Mouse (Mus musculus) hindbrain, embryonic 12.5 days (tissue): ENCODE measurements at regions not wholly inside any gene's neighbourhood (a gene's known extent, or its start where the extent isn't known, plus 50 kb on each side); places are given as distances from the start of the nearest gene placed in this dataset.
A peak's percentile ranks its signal among the peaks of the same experiment; 100 is the strongest.

ENCODE experiments used
- ATAC-seq: fragments of 200-750 bp; cut with Nextera tagmentation; 2 replicates; pipeline ENCODE4 v1.8.0; 2017; ENCODE audit warnings: moderate TSS enrichment; ENCODE audit not compliant: low FRiP score
- H3K27ac ChIP-seq: fragments of 300-500 bp; sonication (generic); 2 replicates; pipeline ENCODE4 v1.5.1; 2016; ENCODE audit warnings: mild to moderate bottlenecking
- H3K27me3 ChIP-seq: fragments of 300-500 bp; sonication (generic); 2 replicates; pipeline ENCODE4 v1.6.1; 2016; ENCODE audit warnings: mild to moderate bottlenecking
- H3K36me3 ChIP-seq: fragments of 300-500 bp; sonication (generic); 2 replicates; pipeline ENCODE4 v1.6.1; 2016; ENCODE audit warnings: mild to moderate bottlenecking
- H3K4me1 ChIP-seq: fragments of 300-500 bp; sonication (generic); 2 replicates; pipeline ENCODE4 v1.6.1; 2016
- H3K4me2 ChIP-seq: fragments of 300-500 bp; sonication (generic); replicated peaks from 2 replicates; pipeline ENCODE4 v1.6.1; 2016; ENCODE audit warnings: mild to moderate bottlenecking
- H3K4me3 ChIP-seq: fragments of 300-500 bp; sonication (generic); 2 replicates; pipeline ENCODE4 v1.5.1; 2016; ENCODE audit warnings: mild to moderate bottlenecking
- H3K9ac ChIP-seq: fragments of 300-500 bp; sonication (generic); 2 replicates; pipeline ENCODE4 v1.6.1; 2016; ENCODE audit warnings: mild to moderate bottlenecking, moderate library complexity
- H3K9me3 ChIP-seq: fragments of 300-500 bp; sonication (generic); replicated peaks from 2 replicates; pipeline ENCODE4 v1.6.1; 2016; ENCODE audit warnings: mild to moderate bottlenecking
- WGBS: fragments of 180-500 bp; shearing (Covaris S2); methylation state at CpG from one replicate; pipeline ENCODE4 v1.1.7; 2016; 5-methylcytosine and 5-hydroxymethylcytosine counted together

DNA sequence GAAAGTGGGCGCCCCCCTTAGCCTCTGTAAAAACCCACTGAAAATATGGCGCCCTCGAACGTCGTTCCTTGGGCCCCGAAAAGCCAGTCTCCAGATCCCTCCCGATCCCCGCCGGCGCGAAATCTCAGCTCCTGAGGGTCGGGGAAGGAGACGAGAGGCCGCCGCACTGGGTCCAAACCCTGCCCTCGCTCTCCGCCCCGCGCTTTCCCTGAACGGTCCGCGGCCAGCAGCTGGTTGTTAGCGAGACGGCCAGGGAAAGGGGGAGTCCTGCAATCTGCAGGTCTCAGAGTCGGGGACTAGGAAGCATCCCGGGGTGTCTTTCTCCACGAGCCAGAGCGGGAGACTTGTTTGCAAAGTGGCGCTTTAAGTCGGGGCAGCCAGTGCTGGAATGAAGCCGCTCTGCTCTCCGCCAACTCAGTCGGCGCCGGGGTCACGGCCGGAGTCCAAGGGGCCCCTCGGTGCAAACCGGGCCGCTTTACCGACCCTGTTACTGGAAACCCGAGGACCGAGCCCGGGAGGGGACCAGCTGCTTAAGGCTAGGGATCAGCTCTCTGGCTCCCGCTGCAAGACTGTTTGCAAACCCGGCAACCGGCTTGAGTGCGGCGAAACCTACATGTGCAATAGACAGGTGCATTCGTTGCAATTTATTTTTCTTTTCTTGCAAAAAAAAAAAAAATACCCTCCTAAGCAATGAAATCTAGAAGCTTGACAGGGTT, 73.7 kb upstream of the Tln2 start:
- H3K4me3 ChIP-seq, result peak overlapping the region; percentile 85
- peak overlapping the region; percentile 97 for H3K4me2 ChIP-seq
- ATAC-seq, result peak; percentile 58
- peak overlapping the region; percentile 86; the same call in 1 of the 2 replicates for H3K27ac ChIP-seq
- no peaks in the 10 kb centered on the region for H3K9me3 ChIP-seq
- H3K4me1 ChIP-seq, result peaks cover 15% of the 10 kb centered on the region
- no peaks in the 10 kb centered on the region for H3K36me3 ChIP-seq
- H3K9ac ChIP-seq, result peak overlapping the region; percentile 83
- H3K27me3 ChIP-seq, result peaks cover 28% of the 10 kb centered on the region
- whole genome bisulfite sequencing, result under 1% methylated on average over 50 of the region's 50 CpGs

DNA sequence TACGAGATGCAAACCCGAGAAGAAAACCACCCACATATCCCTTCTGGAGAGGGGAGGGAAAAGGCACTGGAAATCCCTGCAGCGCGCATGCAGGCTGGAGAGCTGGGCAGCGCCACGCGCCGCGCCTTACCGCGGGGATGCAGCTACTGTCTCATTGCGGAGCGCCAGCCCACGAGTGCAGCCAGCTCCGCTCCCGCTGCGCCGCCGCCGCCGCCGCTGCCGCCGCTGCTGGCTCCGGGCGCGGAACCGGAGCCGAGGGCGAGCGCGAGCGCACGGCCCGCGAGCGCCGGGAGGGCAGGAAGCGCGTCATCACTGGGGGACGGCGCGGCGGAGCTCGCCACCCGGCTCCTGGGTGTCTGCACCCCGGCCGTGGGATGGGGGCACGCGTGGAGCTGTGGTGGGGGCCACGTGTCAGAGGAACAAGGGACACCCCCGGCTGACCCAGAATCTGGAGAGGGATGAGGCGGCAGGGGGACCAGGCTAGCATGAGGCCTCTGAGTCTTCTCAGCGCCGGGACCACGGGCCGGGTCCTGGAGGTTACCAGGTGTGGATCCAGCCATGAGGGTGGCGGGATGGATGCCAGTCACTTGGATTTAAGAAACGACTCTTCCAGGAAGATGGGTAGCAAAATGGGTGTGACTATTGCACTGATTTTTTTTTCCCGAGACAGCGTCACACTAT, 74.4 kb upstream of the Tln2 start:
- H3K9ac ChIP-seq, result peak overlapping the region; percentile 83
- H3K27ac ChIP-seq, result peak overlapping the region; percentile 86
- WGBS, result 1% methylated on average over 61 of the region's 61 CpGs
- H3K4me2 ChIP-seq, result peak overlapping the region; percentile 97
- no peaks in the 10 kb centered on the region for H3K9me3 ChIP-seq
- H3K36me3 ChIP-seq, result no peaks in the 10 kb centered on the region
- H3K27me3 ChIP-seq, result peaks cover 28% of the 10 kb centered on the region
- peaks cover 15% of the 10 kb centered on the region for H3K4me1 ChIP-seq
- peak; percentile 86 for ATAC-seq
- H3K4me3 ChIP-seq, result peak overlapping the region; percentile 85

DNA sequence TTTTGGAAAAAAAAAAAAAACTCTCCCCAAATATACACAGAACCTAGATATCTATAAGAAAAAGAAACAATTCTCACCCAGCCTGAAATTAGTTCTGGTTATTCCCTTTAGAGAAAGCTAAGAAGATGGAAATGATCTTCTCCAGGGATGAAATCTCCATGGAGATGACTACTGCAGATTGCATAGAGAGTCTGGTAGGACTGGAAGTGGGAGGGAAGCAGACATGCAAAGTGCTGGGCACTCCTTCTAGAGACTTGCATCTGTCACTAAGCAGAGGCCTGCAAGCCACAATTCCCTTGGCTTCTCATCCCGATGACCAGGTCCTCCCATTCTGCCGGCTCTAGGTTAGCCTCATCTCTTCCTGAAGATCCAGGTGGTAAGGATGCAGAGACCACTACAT, 87.3 kb upstream of the Tln2 start:
- no peaks in the 10 kb centered on the region for H3K9me3 ChIP-seq
- 88% methylated on average over 2 of the region's 2 CpGs for WGBS

DNA sequence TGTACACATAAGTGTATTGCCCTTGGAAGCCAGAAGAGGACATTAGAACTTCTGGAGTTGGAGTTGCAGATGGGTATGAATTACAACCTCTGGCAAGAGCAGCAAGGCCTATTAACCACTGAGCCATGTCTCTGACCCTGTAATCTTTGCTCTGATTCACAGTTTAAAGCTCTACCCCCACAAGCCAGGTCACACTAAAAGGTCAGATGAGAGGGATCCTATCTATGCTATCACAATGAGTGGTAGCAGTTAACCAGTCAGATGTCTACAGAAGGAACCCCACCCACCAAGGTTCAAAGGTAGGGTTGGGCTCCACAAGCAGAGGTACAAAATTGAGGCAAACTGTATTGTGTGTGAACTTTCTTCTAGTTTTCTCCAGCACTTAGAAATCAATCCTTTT, 94.5 kb upstream of the C2cd4b start:
- H3K9ac ChIP-seq, result no peak overlapping the region
- no peak overlapping the region for H3K4me2 ChIP-seq
- H3K4me1 ChIP-seq, result no peaks in the 10 kb centered on the region
- no peaks in the 10 kb centered on the region for H3K27me3 ChIP-seq
- H3K36me3 ChIP-seq, result no peaks in the 10 kb centered on the region
- no peak overlapping the region for H3K27ac ChIP-seq
- H3K4me3 ChIP-seq, result no peak overlapping the region
- ATAC-seq, result no peak
- no peaks in the 10 kb centered on the region for H3K9me3 ChIP-seq

More for the DNA sequence above, 87.3 kb upstream of the Tln2 start:
- Histone ChIP-seq H3K4me1 (no peaks in the 10 kb centered on the region), H3K4me3 (no peak overlapping the region), H3K4me2 (no peak overlapping the region), H3K27me3 (0 out of 2 replicates have a peak, but pooled peaks cover 3% of the 10 kb centered on the region), H3K27ac (no peak overlapping the region), H3K9ac (no peak overlapping the region), H3K36me3 (no peaks in the 10 kb centered on the region)
- ATAC-seq, result no peak

DNA sequence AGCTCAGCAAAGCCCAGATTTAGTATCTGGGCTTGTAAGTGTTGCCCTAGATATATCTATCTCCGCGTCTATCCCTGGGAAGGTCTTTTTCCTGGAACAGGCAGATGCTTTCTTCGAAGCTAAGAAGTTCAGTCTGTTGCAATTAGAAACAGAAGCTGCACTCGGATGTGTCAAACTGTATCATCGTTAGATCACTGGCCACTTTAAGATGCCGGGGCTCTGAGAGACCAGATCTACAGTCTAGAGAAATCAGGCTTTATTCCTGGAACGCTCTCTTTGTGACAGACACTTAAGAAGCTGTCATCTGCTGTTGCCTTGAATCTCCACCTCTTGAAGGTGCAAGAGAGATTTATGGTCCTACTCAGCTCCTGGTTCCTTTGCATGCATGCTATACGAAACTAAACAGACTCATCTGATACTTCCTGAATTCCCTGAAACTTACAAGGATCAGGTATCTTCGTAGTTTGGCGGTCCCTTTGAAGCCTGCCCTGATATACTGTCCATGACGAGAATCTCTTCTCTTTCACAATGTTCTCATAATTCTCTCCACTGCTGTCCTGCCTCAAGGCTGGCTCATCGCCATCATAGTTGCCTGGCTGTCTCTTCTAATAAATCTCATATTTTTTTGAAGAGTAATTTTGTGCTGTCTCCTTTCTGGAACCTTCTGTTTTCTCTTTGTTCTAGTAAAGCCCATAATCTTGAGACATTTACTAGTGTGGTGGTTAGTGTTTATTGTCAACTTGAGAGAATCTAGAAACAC, 88.8 kb upstream of the C2cd4b start:
- Histone ChIP-seq H3K4me1 (no peaks in the 10 kb centered on the region), H3K4me2 (no peak overlapping the region), H3K27ac (no peak overlapping the region), H3K9me3 (no peaks in the 10 kb centered on the region), H3K9ac (no peak overlapping the region), H3K36me3 (no peaks in the 10 kb centered on the region), H3K27me3 (no peaks in the 10 kb centered on the region), H3K4me3 (no peak overlapping the region)
- ATAC-seq, result no peak
- WGBS, result 91% methylated on average over 12 of the region's 12 CpGs

DNA sequence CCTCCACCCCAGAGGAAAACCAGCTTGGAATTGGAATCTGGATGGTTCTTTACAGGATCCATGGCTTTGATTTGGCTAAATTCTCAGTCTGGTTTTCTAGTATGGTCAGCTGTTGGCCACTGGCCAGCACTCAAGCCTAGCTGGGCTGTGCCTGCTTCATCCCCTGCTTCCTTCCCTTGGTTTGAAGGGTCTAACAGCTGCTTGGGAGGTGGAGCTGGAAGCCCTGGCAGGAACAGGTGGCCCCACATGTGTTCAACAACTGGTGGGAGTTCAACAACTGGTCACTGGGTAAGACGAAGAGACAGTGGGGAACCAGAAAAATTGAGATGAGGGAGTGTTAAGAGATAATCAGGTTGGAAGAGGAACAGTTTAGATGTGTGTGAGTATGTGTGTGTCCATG, 82.3 kb upstream of the C2cd4b start:
- WGBS, result 69% methylated on average over 1 of the region's 1 CpGs
- no peak for ATAC-seq

DNA sequence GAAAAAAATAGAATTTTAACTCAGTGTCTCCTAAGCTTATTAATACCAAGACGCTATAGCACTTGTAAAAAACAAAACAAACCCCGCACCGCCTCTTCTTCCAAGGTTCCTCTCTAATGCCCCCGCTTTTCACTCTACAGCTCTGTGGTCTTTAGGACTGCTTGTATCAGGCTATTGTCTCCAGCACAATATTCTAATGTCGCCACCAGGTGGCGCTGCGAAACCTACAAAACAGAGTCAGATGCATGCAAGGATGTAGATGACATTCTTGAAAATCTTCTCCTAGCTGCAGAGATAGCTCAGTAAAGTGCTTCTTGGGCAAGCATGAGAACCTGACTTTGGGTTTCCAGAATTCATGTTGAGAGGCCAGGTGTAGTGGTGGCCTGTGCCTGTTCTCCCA, 75.9 kb upstream of the C2cd4b start:
- peaks cover 7% of the 10 kb centered on the region; the same call in 1 of the 2 replicates for H3K9me3 ChIP-seq
- H3K27ac ChIP-seq, result no peak overlapping the region
- no peak overlapping the region for H3K4me3 ChIP-seq
- no peaks in the 10 kb centered on the region for H3K4me1 ChIP-seq
- H3K27me3 ChIP-seq, result no peaks in the 10 kb centered on the region
- no peaks in the 10 kb centered on the region for H3K36me3 ChIP-seq
- H3K4me2 ChIP-seq, result no peak overlapping the region
- H3K9ac ChIP-seq, result no peak overlapping the region
- peak; percentile 66; the same call in 1 of the 2 replicates for ATAC-seq
- WGBS, result 17% methylated on average over 7 of the region's 7 CpGs

More for the DNA sequence above, 82.3 kb upstream of the C2cd4b start:
- H3K4me2 ChIP-seq, result no peak overlapping the region
- no peaks in the 10 kb centered on the region for H3K36me3 ChIP-seq
- H3K4me1 ChIP-seq, result no peaks in the 10 kb centered on the region
- no peak overlapping the region for H3K27ac ChIP-seq
- no peak overlapping the region for H3K9ac ChIP-seq
- no peak overlapping the region for H3K4me3 ChIP-seq
- no peaks in the 10 kb centered on the region for H3K27me3 ChIP-seq
- no peaks in the 10 kb centered on the region for H3K9me3 ChIP-seq

DNA sequence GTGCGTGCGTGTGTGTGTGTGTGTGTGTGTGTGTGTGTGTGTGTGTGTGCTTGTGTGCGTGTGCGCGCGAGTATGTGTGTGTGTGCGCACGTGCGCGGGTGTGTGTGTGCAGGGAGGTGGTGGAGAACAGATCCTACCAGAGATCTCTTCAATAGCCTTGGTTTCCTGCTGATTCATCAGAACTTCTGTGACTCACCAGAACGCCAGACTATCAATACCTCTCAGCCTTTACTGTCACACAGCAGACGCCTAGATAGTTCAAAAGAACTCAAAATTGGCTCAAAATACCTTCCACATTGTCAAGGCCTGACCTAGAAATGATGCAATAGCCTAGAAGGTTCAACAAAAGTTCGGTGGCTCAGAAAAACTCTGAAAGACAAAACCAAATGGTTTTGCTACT, 66.8 kb upstream of the C2cd4b start:
- peaks cover 4% of the 10 kb centered on the region for H3K4me1 ChIP-seq
- no peak overlapping the region for H3K4me3 ChIP-seq
- 91% methylated on average over 13 of the region's 13 CpGs for WGBS
- H3K9me3 ChIP-seq, result no peaks in the 10 kb centered on the region
- H3K4me2 ChIP-seq, result no peak overlapping the region
- no peak overlapping the region for H3K9ac ChIP-seq
- no peaks in the 10 kb centered on the region for H3K27me3 ChIP-seq
- H3K36me3 ChIP-seq, result no peaks in the 10 kb centered on the region
- ATAC-seq, result no peak
- no peak overlapping the region for H3K27ac ChIP-seq

DNA sequence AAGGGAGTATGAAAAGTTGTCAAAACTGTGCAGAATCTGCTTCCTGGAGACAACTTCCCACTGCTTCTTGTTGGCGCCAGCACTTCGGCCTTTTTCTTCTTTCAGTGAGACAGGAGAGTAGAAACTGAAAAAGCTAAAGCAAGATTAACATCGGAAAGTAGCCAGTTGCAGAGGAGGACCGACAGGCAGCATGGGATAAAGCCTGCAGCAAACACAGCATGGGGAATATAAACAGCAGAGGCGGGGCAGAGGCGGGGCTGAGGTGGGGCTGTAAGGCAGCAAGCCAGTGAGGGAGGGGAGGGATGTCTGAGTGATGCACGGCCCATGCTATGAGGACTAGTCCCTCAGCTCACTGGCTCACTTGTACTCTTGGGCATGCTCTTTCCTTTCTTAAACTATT, 65.5 kb upstream of the C2cd4b start:
- H3K4me2 ChIP-seq, result no peak overlapping the region
- H3K9me3 ChIP-seq, result no peaks in the 10 kb centered on the region
- 19% methylated on average over 7 of the region's 7 CpGs for WGBS
- no peaks in the 10 kb centered on the region for H3K27me3 ChIP-seq
- ATAC-seq, result no peak
- H3K4me3 ChIP-seq, result no peak overlapping the region
- no peak overlapping the region for H3K27ac ChIP-seq
- H3K36me3 ChIP-seq, result no peaks in the 10 kb centered on the region
- H3K9ac ChIP-seq, result no peak overlapping the region
- peaks cover 4% of the 10 kb centered on the region for H3K4me1 ChIP-seq

DNA sequence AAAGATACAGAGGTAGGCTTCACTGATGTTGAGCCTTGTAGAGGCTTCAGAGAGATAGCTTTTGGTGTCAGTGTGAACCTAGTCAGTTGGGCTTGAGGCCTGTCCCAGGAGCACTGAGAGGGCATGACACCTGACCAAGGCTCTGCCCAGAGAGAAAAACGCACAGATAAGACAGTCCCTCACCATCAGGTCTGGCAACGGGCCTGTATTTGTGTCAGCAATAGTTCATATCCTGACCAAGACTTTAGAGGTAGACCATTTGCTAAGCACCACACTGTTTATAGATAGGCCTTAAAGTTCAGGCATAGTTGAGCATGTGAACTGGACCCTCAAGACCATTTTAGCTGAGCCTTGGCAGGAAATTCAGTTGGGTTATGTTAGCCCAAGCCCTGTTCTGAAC, 60.4 kb upstream of the C2cd4b start:
- peaks cover under 1% of the 10 kb centered on the region for H3K4me1 ChIP-seq
- no peaks in the 10 kb centered on the region for H3K36me3 ChIP-seq
- H3K9ac ChIP-seq, result no peak overlapping the region
- H3K27me3 ChIP-seq, result no peaks in the 10 kb centered on the region
- H3K4me2 ChIP-seq, result no peak overlapping the region
- no peak overlapping the region for H3K27ac ChIP-seq
- H3K9me3 ChIP-seq, result no peaks in the 10 kb centered on the region
- ATAC-seq, result no peak
- WGBS, result 92% methylated on average over 2 of the region's 2 CpGs
- H3K4me3 ChIP-seq, result no peak overlapping the region

DNA sequence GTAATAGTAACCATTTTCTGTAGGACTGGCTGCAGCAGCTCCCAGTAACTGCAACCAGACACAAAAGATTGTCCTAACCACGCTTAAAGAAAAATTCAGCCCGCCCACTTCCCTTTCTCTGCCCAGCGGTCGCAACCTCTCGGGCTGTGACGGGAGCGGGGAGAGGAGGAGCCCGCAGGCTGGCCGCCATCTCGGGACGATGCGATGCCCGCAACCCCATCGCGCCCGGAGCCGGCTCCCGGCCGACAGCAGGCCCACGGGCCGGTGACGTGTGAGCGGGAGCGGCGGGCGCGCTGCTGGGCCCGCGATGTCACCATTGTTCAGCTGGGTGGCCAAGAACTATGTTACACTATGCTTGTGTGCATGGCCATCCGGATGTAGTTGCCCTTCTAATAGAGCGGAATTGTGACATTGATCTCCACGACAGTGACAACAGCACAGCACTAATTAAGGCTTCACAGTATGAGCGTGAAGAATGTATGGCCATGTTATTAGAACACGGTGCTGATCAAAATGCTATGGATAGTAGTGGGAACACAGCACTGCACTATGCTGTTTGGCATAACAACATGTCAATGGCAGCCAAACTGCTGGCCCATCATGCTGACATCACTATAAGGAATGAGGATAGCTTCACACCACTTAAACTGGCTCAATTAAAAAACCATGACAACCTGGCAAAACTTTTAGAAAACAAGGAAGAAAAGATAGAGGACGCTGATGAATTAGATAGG, 59.2 kb upstream of the C2cd4b start:
- WGBS, result 17% methylated on average over 35 of the region's 35 CpGs
- H3K36me3 ChIP-seq, result no peaks in the 10 kb centered on the region
- 0 out of 2 replicates have a peak overlapping the region, but pooled peaks have one; percentile 31 for H3K27ac ChIP-seq
- H3K4me3 ChIP-seq, result peak overlapping the region; percentile 34
- no peaks in the 10 kb centered on the region for H3K9me3 ChIP-seq
- H3K27me3 ChIP-seq, result no peaks in the 10 kb centered on the region
- peak; percentile 61; the same call in 1 of the 2 replicates for ATAC-seq
- no peaks in the 10 kb centered on the region for H3K4me1 ChIP-seq
- peak overlapping the region; percentile 68 for H3K9ac ChIP-seq
- H3K4me2 ChIP-seq, result peak overlapping the region; percentile 59
